Mouse (Mus musculus) 416B (cell line): ENCODE measurements at regions not wholly inside any gene's neighbourhood (a gene's known extent, or its start where the extent isn't known, plus 50 kb on each side); places are given as distances from the start of the nearest gene placed in this dataset.

Experiments used
- DNase-seq: peaks from one replicate; pipeline ENCODE4 v3.0.0; 2011; ENCODE audit warnings: low read depth

DNA sequence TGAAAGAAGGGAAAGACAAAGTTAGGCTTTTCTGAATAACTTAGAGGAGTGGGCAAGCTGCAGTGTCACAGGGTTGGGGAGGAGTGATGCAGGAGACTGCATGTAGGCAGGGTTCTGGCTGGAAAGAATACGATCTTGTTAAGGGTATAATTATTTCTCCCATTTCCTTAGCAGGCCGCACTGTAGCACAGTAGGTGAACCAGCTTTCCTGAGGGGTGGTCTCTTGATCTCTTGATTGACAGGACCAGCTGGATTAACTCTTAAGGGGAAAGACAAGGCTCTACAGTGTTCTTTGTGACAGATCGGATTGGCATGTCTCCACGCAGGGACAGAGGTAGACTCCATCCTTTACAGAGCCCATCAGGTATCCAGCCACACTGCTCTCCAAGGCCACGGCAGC is 54.5 kb upstream of the Meis1 start:
- no peak for DNase-seq

DNA sequence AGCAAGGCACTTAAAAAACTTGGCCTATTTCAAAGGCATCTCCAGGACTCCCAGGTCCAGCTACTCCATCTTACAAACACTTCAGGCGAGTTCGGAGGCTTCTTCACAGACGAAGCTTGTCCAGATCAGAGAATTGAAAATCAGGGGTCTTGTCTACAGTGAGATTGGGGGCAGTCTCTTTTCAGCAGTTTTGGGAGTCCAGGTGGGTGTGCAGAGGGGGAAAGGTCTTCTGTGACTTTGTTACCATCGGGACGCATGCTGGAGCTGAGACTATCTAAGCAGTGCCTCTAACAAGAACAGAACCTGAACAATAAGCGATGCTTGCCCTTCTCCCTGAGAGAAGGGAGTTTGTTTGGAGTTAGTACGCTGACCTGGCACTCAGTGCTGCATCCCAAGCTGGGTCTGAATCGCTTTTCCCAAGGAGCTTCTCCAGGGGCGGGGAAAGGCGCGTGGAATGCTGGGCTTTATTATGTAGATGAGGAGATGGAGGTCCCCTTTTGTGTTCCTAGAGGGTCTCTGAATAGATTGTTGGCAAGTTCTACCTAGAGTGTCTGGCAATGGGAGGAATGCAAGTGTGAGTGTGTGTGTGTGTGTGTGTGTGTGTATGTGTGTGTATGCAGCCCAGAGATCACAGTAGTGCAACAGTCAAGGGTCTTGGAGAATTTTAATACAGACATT is 55.2 kb upstream of the Meis1 start:
- DNase-seq, result no peak

DNA sequence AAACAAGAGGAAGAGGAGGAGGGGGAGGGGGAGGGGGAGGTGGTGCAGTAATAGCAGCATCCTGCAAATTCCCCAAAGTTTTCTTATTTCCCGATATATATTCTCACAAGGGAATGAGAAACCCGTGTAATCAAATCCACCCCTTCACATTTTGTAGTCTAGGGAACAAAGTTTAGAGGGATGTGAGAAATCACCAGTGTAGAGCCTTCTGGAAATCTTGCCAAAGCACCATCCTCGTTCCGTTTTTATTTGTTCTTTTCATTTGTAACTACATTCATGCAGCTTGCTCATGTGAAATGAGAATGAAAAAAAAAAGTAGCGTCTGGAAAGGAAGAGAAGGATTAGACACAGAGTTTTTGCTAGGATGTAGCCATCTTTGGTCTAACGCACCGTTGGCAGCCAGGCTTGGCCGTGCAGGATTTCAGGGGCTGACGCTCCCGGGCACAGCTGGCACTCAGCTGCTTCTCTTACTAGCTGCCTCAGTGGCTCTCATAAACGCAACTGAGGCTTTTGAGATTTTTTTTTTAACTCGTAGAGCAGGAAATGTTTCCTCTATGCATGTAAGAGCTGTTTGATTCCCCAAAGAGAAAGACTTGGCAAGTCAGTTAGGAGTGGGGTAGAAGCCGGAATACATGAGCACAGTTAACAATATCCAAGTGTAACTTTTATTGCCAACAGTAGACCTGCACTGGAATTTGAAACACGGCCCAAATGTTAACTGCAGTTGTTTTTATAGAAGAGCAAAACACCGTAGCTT is 72.5 kb upstream of the Meis1 start:
- no peak for DNase-seq

DNA sequence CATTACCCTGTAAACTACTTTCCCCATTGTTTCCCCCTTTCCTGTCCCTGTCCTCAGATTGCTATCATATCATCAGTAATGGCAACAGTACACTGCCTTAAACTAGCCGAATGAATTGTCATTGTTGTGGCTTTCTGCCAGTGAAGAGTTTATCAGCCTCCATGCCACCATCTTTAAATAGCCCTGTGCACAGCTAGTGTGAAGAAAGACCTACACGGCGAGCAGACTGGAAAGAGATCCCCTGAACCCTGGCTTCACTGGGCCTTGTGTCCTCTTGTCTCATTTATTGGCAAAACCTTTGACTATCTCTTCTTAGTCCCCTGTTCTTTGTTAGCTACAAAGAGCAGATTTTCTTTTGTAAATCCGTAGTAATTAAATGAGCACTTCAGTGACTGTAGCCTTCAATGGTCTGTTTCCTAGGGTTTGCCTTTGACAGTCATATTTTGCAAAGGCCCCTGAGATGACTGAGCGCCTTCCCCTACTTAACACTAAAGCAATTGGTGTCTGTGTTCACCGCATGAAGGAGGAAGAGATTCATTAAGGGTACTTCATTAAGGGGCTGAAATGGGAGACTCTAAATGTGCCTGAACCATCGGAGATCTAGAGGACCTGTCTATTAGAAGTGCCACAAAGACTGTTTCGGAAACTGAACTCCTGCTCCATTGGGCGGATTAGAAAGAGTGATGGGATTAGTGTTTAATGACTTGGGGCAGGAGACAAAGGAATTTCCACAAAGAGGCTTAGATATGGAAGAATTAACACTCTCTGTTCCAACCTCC is 74.4 kb upstream of the Meis1 start:
- peak; percentile 3 for DNase-seq

DNA sequence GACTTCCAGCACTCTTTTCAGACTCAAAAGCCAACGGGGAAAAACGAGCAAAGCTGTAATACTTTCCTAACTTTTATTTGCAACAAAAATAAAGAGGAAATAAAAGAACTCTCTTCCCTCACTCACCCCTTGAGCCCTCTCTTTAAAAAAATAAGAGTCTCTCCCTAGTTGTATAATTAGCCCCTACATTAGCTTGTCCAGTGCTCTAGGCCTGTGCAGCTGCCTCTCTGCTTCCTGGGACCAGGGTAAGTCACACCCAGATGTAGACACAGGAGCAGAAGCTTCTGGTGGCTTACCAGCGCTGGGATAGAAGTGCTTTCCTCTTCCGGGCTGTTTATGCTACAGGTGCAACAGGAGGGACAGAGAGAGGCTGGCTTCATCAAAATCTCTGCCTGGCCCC is 75.0 kb upstream of the Meis1 start:
- DNase-seq, result no peak

DNA sequence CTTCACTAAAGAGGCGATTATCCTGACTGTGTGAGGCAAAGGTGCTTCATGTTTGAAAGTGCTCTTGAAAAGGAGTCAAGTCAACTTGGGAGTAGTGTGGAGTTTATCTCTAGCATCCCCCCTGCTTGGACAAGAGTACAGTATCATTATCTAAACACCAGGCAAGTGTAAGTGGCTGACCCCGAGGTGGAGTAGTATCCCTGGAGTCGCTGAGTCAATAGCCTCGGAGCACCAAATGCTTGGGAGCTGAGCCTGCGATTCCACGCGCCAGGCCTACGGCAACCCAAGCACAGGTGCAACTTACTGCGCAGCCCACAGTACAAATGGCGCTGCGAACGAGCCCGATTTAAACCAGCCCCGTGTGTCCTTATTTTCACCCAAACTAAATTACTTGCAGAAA is 75.4 kb upstream of the Meis1 start:
- DNase-seq, result no peak

DNA sequence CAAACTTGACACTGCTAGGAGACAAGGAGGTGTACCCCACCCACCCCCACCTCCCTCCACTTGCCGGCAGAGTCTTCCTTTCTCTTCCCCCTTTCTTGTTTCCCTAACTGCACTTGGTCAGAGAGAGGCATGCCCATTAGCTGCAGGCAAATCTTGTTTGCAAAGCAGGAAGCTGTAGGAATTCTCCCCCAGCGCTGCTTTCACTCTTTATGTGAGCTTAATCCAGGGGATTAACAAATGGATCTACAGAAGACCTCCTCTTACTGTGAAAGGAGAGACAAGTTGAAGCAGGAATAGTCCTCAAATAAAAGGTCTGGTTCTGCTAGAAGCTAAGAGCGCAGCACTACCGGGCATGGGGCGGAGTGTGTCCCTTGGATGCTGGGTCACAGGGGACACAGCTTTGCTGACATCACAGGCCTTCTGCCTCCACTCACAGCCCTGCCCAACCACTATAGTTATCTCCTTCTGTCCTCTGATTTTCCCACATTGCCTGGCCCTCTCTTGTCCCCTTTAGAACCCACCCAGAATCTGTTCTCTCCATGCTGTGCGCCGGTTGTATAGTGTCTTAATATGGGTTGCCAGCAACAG is 84.3 kb upstream of the Meis1 start:
- no peak for DNase-seq

DNA sequence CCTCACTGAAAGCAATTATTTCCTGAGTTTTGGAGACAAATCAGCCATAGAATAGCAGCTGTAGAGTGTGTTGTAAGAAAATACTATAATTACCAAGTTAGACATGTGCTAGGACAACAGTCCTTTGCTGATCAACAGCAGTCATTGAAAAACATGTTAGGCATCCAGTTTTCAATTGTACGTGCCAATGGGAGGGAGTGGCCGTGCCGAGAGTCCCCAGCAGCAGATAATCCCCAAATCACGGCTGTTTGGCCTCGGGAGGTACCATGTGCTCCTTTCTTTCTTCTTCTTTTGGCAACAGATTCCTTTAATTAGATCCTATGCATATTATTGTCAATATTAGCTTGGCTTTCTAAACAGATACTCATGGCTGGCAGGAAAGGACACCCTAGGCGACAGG is 88.4 kb upstream of the Meis1 start:
- DNase-seq, result no peak

DNA sequence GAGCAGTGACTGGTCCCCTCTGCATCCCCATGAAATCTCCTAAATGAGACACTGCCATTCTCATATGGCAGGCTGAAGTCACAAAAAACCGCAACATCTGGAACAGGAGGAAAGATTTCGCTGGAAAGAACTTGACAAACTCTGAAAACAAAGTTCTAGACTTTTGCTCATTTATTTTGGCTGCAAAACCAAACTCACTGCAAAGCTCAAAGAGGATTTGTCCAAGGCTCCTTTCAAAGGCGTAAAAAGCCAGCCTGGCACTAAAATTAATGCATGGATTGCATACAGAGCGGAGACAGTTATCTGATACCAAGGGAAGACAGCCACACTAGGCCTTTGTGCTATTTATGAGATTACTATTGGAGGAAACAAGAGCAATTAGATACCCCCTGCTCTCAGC is 90.3 kb upstream of the Meis1 start:
- no peak for DNase-seq

DNA sequence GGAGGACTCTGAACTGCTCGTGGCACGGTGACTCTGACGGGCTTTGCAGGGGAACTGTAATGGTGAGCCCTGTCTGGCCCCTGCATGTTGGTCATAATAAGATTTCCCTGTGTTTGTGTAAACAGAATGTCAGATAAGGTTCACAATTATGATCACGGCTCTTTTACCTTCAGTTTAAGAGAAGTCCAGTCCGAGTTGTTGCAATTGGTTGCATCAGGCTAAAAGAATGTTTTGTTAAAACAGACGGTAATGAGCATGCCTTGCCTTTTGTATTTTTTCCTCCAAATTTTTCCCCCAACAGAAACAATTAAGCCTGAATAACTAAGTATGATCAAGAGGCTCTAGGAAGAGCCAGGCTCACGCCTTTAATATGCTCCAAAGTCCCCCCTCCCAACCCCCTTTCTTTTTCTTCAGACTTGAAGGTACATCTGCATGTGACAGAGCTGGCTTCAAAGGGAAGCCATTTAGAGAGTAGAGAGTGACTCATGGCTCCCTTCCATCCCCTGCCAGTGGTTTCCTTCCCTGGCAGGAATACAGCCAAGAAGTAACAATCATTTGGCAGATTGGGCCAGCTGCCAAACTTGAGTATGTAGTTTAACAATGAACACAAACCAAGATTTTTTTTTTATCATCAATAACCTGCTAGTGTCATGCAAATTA is 93.3 kb upstream of the Meis1 start:
- DNase-seq, result peak; percentile 64

DNA sequence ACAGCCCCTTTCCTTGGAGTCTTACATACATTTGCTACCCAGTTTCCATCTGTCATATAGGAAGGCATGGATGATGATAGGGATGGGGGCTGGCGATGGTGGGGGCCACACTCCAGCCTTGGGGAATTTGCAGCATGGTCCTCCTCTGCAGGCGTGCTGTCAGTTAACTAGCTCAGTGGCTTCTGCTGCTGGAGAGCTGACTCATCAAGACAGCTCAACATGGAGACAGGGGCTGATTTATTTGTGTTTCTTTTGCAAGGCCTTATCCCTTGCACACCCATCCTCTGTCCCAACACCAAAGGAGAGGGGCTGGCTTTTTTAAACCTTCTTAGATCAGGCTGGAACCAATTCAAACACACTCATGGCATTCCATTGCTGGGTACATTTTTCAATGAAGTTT is 98.3 kb upstream of the Meis1 start:
- DNase-seq, result no peak

DNA sequence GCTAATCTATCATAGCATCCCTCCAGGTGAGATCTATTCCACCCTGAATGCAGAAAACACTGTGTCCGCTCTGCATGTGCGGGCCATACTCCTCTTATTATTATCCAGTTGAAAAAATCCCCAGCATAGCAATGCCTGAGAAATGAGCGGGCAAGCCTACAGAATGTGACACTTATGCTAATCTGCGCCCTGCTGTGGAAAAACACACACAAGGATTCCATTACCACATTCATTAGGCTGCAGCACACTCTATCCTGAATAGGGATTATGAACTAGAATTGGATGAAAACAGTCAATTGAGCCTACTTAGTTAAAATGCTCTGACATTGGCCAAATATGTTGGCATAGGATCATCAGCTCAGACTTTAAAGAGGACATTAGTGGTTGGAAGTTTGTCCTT is 99.5 kb upstream of the Meis1 start:
- no peak for DNase-seq

DNA sequence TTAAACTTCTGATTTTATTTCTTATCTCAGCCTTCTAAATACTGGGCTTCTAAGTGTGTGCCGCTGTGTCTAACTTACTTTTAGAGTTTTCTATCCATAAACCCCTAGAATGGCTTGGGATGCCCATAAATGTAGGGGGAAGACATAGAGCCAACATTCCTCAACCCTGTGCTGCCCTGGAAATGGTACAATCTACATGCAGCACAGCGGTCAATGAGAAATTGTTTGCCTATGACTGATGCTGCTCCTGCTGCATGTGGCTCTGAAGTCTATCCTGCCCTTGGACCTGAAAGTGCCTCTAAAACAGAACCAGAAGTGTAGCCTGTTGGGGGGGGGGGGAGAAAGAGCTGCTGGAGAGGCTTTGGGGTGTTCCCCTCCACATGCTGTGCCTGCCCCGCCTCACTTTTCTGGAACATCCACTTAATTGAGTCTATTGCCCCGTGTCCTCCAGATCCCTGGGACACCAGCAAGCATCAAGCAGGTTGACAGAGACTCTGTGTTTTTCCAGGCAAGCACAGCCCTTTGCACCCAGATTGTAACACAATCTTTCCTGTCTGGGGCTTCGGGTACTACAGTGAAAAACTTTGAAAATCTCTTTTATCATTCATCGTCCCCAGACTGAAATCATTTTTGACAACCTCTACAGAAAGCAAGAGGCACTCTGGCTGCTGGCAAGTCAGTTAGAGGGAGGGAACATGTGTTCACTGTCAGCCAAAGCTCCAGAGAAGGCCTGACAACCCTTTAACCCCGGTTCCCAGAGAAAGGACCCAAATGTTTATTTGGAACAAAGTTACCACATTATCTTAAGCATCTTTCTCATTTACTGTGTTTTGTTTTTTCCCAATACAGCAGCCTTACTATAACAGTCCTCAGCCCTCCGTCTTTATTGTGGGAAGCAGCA is 101.4 kb upstream of the Meis1 start:
- DNase-seq, result no peak

DNA sequence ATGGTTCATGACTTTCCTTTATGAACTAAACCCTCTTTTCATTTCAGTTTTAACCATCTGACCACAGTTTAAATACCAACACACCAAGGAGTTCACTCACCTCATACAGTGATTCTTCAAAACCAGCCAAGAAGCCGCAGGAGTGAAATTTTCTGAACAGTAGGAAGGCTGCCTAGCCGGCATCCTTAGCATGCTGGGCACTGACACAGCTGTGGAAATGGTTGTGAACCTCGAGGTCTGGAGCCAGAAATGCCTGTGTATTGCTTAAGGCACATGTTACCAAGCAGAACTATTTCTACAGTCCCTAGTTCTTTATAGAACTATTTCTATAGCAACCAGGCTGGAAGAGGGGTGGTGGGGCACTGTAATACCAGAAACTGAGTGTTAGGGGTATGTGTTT is 102.1 kb upstream of the Meis1 start:
- no peak for DNase-seq

DNA sequence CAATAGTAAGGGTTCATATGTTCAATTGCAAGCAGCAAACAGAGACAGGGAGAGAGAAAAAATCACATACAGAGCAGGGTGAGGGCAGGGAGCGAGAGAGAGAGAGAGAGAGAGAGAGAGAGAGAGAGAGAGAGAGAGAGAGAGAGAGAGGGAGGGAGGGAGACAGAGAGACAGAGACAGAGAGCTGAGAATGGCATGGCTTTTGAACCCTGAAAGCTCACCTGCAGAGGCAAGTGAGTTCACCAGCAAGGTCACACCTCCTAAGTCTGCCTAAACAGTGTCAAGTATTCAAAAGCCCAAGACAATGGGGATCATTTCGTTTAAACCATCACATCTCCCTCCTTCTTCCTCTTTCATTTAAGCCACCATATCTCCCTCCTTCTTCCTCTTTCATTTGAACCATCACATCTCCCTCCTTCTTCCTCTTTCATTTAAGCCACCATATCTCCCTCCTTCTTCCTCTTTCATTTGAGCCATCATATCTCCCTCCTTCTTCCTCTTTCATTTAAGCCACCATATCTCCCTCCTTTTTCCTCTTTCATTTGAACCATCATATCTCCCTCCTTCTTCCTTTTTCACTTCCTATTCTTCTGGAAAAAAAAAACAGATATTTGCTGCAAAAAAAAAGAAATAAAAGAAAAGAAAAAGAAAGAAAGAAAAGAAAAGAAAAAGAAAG is 116.7 kb upstream of the Meis1 start:
- no peak for DNase-seq

DNA sequence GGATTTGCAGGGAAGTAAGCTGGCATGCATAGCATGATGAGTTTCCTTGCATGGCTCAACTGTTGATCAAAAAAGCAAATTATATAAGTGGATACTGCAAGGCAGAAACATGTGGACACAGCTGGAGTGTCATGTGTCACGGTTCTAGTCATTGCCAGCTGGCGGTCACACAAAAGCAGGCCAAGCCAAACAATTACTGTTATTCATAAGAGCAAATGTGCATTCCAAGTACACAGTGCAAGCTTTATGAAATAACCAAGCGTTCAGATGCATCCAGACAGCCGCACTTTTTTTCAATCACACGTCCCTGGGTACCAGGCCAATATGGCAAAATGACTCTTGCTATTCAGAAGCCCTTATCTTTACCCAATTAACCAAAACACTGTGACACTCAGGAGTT is 119.6 kb upstream of the Meis1 start:
- DNase-seq, result no peak

DNA sequence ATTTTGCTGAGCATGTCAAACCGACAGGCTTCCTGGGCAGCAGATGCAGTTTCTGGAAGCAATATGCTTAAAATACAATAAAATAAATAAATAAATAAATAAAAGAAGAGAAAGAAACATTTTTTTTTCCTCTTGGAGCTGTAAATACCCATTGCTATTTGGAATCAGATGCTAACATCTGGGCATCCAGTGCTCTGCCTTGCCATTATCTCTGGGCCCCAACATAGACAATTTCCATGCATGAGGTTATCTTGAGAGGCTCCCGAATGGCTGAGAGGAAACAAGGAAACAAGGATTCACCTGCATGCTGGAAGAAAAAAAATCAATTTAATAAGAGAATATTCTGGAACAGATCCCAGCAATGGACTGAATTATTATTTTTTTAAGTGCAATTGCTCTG is 120.0 kb upstream of the Meis1 start:
- no peak for DNase-seq

DNA sequence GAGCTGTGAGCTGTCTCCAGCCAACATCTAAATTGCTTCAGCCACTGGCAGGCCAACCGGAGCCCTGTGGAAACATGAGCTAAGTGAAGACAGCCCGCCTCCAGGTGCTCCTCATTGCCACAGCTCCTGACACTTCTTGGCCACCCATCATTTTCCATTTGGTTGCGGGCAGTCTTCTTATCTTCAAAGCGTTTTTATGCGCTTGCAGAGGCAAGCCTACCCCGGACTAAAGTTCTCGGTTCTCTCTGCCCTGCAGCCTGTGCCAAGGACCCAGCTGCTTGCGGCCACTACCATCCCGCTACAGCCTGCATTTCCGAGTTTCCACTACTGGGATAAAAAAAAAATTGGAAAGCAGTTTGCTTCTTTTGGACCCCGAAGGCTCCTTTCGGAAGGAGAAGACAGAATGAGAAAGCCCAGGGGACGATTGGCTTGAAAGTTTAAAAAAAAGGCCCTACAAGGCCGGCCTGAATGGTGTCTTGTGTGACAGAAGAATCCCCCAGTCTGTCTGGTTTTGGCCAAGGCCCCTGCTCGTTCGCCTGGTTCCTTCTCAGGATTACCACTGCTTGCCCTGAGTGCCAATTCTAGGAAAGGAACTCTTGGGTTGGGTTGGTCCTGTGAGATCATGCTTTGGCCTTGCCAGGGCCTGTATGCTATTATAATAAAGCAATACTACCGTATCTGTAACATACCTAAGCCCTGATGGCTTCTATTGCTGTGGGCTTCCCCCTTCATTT is 124.6 kb upstream of the Meis1 start:
- no peak for DNase-seq

DNA sequence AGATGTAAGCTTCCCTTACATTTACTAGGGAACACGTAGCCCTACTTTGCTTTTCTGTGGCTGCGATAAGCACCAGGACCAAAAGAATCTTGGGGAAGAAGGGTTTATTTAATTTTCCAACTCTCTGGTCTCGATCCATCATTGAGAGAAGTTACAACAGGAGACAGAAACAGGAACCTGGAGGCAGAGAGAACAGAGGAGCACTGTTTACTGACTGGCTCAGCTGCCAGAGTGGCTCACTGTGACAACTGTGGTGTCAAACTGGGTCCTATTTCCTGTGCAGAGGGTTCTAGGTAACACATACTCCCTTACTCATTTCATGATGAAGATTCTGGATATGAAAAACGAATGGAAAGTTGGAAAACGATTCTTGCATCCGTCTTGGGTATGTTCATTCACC is 125.7 kb upstream of the Meis1 start:
- DNase-seq, result no peak

DNA sequence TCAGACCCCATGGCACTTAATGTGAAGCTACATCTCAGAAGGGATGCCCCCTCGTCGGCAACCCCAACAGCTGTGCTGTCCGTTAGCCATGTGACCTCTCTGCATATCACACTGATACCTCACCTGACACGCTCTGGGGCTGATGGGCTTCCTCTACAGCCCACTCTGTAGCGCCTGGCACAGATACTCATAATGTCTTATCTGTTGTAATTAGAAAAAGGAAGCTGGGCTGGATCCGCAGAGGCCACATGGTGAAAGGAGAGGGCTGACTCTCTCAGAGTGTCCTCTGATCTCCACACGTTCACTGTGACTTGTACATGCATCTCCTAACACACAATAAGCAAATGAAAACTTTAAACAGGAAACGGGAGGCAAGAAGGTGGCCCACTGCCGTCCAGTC is 126.5 kb upstream of the Meis1 start:
- no peak for DNase-seq
